Mouse (Mus musculus) megakaryocyte-erythroid progenitor cell, adult 5 weeks (primary cell): Measurements from ENCODE around the gene 1810013L24Rik. TPM values are rescaled to one million over a fixed set of nuclear protein-coding genes. Genes with fewer than 3 reads are reported as not detected.

Source experiments
- polyA plus RNA-seq: library from polyadenylated mRNA; stranded (reverse); fragments of >175 nt; gene quantifications from 2 replicates; pipeline ENCODE4 v1.2.3, GENCODE M21; 2012

Gene 1810013L24Rik
- polyA plus RNA-seq, result 17.0 and 26.2 TPM in 2 replicates

DNA sequence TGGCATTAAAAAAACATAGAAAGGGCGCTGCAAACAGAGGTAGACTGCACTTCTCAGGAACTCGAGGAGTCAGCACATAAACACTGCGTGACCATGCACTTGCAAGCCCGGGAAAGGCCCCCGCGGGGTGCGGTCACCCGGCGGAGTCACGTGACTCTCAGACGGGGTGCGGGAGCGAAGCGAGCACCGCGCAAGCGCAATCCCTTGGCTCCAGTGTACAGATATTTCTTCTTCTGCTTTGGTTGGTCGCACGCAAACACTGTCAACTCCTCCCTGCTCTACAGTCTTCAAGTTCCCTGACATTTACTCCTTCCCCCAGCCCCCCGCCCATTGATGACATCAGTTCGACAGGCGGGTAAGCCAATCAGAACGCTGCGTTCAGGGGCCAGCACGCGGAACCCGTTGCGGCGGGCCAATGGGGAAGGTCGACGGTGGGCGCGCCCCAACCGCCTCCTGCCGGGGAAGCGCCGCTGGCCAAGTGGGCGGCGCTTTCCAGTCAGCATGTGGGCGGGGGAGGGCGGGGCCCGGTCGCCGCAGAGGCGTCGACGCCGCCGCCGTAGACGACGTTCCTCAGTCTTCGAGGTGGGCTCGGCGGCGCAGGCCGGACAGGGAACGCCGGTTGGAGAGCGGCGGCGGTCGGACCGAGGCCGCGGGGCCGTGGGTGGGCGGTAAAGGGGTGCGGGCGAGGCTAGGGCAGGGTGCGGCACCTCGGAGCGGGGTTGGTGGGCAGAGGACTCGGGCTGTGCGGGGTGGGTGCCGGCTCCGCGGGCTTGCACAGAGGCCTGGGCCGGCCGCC is at the start of gene 1810013L24Rik:
1810013L24Rik (plus strand) TSS at position 537 of the 796 bp plus-strand sequence.

DNA sequence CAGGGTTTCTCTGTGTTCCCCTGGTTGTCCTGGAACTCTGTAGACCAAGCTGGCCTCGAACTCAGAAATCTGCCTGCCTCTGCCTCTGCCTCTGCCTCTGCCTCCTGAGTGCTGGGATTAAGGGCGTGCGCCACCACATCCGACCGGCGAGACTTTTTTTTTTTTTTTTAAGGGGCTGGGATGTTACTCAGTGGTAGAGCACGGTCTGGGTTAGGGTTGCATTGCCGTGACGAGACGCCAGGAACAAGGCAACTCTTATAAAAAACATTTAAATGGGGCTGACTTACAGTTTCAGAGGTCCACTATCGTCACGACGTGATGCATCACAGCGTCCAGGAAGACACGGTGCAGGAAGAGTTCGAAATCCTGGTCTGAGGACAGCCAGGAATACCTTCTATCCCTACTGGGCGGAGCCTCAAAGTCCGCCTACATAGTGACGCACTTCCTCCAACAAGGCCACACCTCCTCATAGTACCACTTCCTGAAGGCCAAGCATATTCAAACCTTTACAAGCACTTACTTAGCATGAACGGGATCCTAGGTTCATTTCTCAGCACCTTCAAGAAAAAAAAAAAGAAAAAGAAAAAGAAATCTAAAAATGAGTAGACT is 37.8 kb upstream of the 1810013L24Rik start, which contains the start of gene Usp7:
Usp7 (minus strand) TSS at position 360 of the 609 bp plus-strand sequence.

Other genes starting within 250 kb of the 1810013L24Rik start
- 22.5 and 26.0 TPM in 2 replicates for gene Pmm2, start 192.4 kb upstream of the 1810013L24Rik start, polyA plus RNA-seq
- gene Tmem186, start 192.4 kb upstream of the 1810013L24Rik start, polyA plus RNA-seq, result 4.2 and 5.0 TPM in 2 replicates
- gene Carhsp1, start 157.9 kb upstream of the 1810013L24Rik start, polyA plus RNA-seq, result 19.1 and 20.0 TPM in 2 replicates
- not detected in 2 replicates for gene Gm5767, start 149.3 kb upstream of the 1810013L24Rik start, polyA plus RNA-seq
- gene Usp7, start 37.8 kb upstream of the 1810013L24Rik start, polyA plus RNA-seq, result 22.1 and 29.4 TPM in 2 replicates